ENCODE assay signal across 18 mouse cellular contexts in genomic region chr2:73150526-73150925, GRCm38 (mm10).
DNase-seq lines count a peak whose midpoint lies in the region; ATAC-seq and TF ChIP-seq lines count a peak whose summit lies in the region.
"Had no signal": no experiment of that assay in that cellular context is flagged by ENCODE, and none has a peak within 500 bp of the region (broad histone marks: within the 10 kb centered on the region; RNA-seq: fewer than 3 reads in every experiment).

No protein-coding gene starts in this region.

- no peak overlapping the region for H3K9ac ChIP-seq in kidney, embryonic 14.5 days (ENCODE audit: low read depth, low read length)
- H3K9ac ChIP-seq: forebrain, embryonic 12.5 days; limb, embryonic 12.5 days; liver, embryonic 14.5 days; neural tube, embryonic 12.5 days had no signal

- no peak for TF ChIP-seq CTCF in brain, embryonic 14.5 days (IDR thresholded peaks at IDR 0.05; ENCODE audit: borderline replicate concordance, extremely low read depth, insufficient read depth, insufficient read length)

- TF ChIP-seq POLR2A in brain, embryonic 14.5 days (IDR thresholded peaks at IDR 0.05; ENCODE audit: borderline replicate concordance, extremely low read depth, insufficient read depth, insufficient read length, poor library complexity, severe bottlenecking): no peak

- H3K27ac ChIP-seq in kidney, embryonic 14.5 days (ENCODE audit: low read depth, low read length): no peak overlapping the region
- H3K27ac ChIP-seq: forebrain, embryonic 12.5 days; limb, embryonic 12.5 days; liver, embryonic 14.5 days; neural tube, embryonic 12.5 days; stomach, postnatal 0 days had no signal

- no peaks in the 10 kb centered on the region for H3K4me1 ChIP-seq in kidney, embryonic 14.5 days (ENCODE audit: control insufficient read depth, insufficient read depth, low read length)
- H3K4me1 ChIP-seq: forebrain, embryonic 12.5 days; neural tube, embryonic 12.5 days had no signal

- H3K27me3 ChIP-seq in kidney, embryonic 14.5 days (ENCODE audit: control insufficient read depth, insufficient read depth, low read length): no peaks in the 10 kb centered on the region
- H3K27me3 ChIP-seq: forebrain, embryonic 12.5 days; limb, embryonic 12.5 days; neural tube, embryonic 12.5 days had no signal

- H3K36me3 ChIP-seq in kidney, embryonic 14.5 days (ENCODE audit: control insufficient read depth, insufficient read depth, low read length): peaks cover 4% of the 10 kb centered on the region; the same call in 1 of the 2 replicates
- H3K36me3 ChIP-seq: forebrain, embryonic 12.5 days had no signal

- no peak for DNase-seq in frontal cortex, postnatal 14 days (ENCODE audit: low spot score in 2 of 2)
- peak; percentile 18 for DNase-seq in kidney, postnatal 10 days
- peak; percentile 45 for DNase-seq in right cerebral cortex, adult 18-20 months
- DNase-seq in right cerebral cortex, postnatal 4 days: no peak
- DNase-seq in brain, embryonic 14.5 days (ENCODE audit: low read depth): peak; percentile 76
- no peak for DNase-seq in urinary bladder, postnatal 14 days (ENCODE audit: low spot score)
- DNase-seq: gastrocnemius, postnatal 10 days; kidney, adult 2 months; right cerebral cortex, postnatal 25 days; thymus, postnatal 4 days had no signal

- no peak overlapping the region for H3K4me2 ChIP-seq in kidney, embryonic 14.5 days (replicated peaks; ENCODE audit: low read depth, low read length)
- H3K4me2 ChIP-seq: forebrain, embryonic 12.5 days; limb, embryonic 12.5 days; neural tube, embryonic 12.5 days had no signal

- ATAC-seq in frontal cortex, adult (ENCODE audit: low TSS enrichment): peak; percentile 57; the same call in 1 of the 2 replicates
- no peak for ATAC-seq in kidney, embryonic 14.5 days (ENCODE audit: low FRiP score, low TSS enrichment)
- ATAC-seq: lung, postnatal 0 days had no signal

- no peak overlapping the region for H3K4me3 ChIP-seq in kidney, embryonic 14.5 days (ENCODE audit: low read length)
- H3K4me3 ChIP-seq: forebrain, embryonic 12.5 days; limb, embryonic 12.5 days; neural tube, embryonic 12.5 days had no signal

- H3K9me3 ChIP-seq in kidney, embryonic 14.5 days (ENCODE audit: control insufficient read depth, low read length): no peaks in the 10 kb centered on the region
- H3K9me3 ChIP-seq: forebrain, embryonic 12.5 days; limb, embryonic 12.5 days; neural tube, embryonic 12.5 days had no signal

- 60% methylated on average over 3 of the region's 3 CpGs for WGBS in kidney, embryonic 14.5 days

Comparison
In these comparisons a context has a peak if more than half of its experiments do, and no peak if none do; other contexts are left out.
1. DNase-seq: peak in kidney, postnatal 10 days (single experiment), right cerebral cortex, adult 18-20 months (single experiment) and brain, embryonic 14.5 days (single experiment); none in frontal cortex, postnatal 14 days (0 of 2), right cerebral cortex, postnatal 4 days (single experiment) and urinary bladder, postnatal 14 days (single experiment).